Mouse (Mus musculus) stomach, postnatal 0 days (tissue): ENCODE measurements around the gene Olfr1140.

Experiments used
- CTCF ChIP-seq: IDR thresholded peaks from 2 replicates; pipeline ENCODE4 v1.5.1; 2016; ENCODE audit warnings: antibody characterized with exemption, low read depth, mild to moderate bottlenecking, moderate library complexity
- EP300 ChIP-seq: optimal IDR thresholded peaks from 2 replicates; pipeline ENCODE3; 2016; ENCODE audit warnings: antibody characterized with exemption

DNA sequence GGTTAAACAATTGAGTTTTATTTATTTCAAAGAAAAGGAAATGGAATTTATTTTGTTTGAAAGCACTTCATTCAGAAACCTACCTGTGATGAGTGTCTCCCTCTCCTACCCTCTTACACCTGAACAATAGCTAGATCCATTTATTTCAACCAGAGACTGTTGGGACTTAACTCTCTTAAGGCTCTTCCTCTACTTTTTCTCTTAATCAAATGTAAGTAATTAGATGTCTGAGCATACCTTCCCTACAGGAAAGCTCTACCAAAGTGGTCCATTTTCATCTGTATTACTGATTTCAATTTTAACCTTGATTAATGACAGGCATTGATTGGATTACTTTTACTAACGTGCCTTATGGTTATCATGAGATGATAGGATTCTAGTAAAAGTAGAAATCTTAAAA, 3.7 kb upstream of the Olfr1140 start, which contains the start of gene Olfr1138:
- TF ChIP-seq EP300: no peak
- no peak for TF ChIP-seq CTCF
